Mouse (Mus musculus): Measurements from ENCODE around the gene Gm7534. TPM values are rescaled to one million over a fixed set of nuclear protein-coding genes. Genes with fewer than 3 reads are reported as not detected.
A peak's percentile ranks its signal among the peaks of the same experiment; 100 is the strongest.

The Gm7534 gene
- polyA plus RNA-seq, 1 experiment from 2014 or later: not detected

GRCm38 (mm10) chr4:134222793-134223600, 20.2 kb upstream of the Gm7534 start:
- no peaks in the 10 kb centered on the region for H3K27me3 ChIP-seq (ENCODE audit: control insufficient read depth, insufficient read depth, low read length)
- no peak overlapping the region for H3K4me3 ChIP-seq (ENCODE audit: low read depth, low read length)
- ATAC-seq (ENCODE audit: low FRiP score, low TSS enrichment) (peak; percentile 72), DNase-seq (ENCODE audit: low spot score) (peak; percentile 42)
- no peak overlapping the region for H3K27ac ChIP-seq (replicated peaks)
- no peak for TF ChIP-seq EP300 (optimal IDR thresholded peaks at IDR 0.05)
- TF ChIP-seq CTCF (IDR thresholded peaks at IDR 0.05; ENCODE audit: low read depth): no peak
- H3K36me3 ChIP-seq (ENCODE audit: control insufficient read depth, insufficient read depth, low read length): no peaks in the 10 kb centered on the region
- 49% methylated on average over 11 of the region's 11 CpGs for WGBS
- no peaks in the 10 kb centered on the region for H3K9me3 ChIP-seq (ENCODE audit: control insufficient read depth, low read length)
- no peak overlapping the region for H3K4me2 ChIP-seq (replicated peaks; ENCODE audit: low read depth)
- no peak overlapping the region for H3K9ac ChIP-seq (ENCODE audit: low read length)
- H3K4me1 ChIP-seq (replicated peaks; ENCODE audit: control insufficient read depth, insufficient read depth): no peaks in the 10 kb centered on the region

GRCm38 (mm10) chr4:134206488-134207053, 3.8 kb upstream of the Gm7534 start:
- H3K9me3 ChIP-seq (ENCODE audit: control insufficient read depth, low read length): no peaks in the 10 kb centered on the region
- WGBS: 55% methylated on average over 6 of the region's 6 CpGs
- ATAC-seq (ENCODE audit: low FRiP score, low TSS enrichment): no peak
- no peaks in the 10 kb centered on the region for H3K27me3 ChIP-seq (ENCODE audit: control insufficient read depth, insufficient read depth, low read length)
- no peak for DNase-seq (ENCODE audit: low spot score)
- H3K4me1 ChIP-seq (replicated peaks; ENCODE audit: control insufficient read depth, insufficient read depth): no peaks in the 10 kb centered on the region
- no peak overlapping the region for H3K9ac ChIP-seq (ENCODE audit: low read length)
- no peak overlapping the region for H3K27ac ChIP-seq (replicated peaks)
- H3K4me2 ChIP-seq (replicated peaks; ENCODE audit: low read depth): no peak overlapping the region
- no peaks in the 10 kb centered on the region for H3K36me3 ChIP-seq (ENCODE audit: control insufficient read depth, insufficient read depth, low read length)
- TF ChIP-seq CTCF (IDR thresholded peaks at IDR 0.05; ENCODE audit: low read depth): no peak
- no peak for TF ChIP-seq EP300 (optimal IDR thresholded peaks at IDR 0.05)
- no peak overlapping the region for H3K4me3 ChIP-seq (ENCODE audit: low read depth, low read length)

- Histone ChIP-seq H3K4me3 (ENCODE audit: low read depth, low read length) (no peak overlapping the region), H3K9ac (ENCODE audit: low read length) (no peak overlapping the region), H3K9me3 (ENCODE audit: control insufficient read depth, low read length) (no peaks in the 10 kb centered on the region), H3K4me2 (replicated peaks; ENCODE audit: low read depth) (no peak overlapping the region), H3K4me1 (replicated peaks; ENCODE audit: control insufficient read depth, insufficient read depth) (no peaks in the 10 kb centered on the region), H3K27me3 (ENCODE audit: control insufficient read depth, insufficient read depth, low read length) (no peaks in the 10 kb centered on the region), H3K27ac (replicated peaks) (no peak overlapping the region), H3K36me3 (ENCODE audit: control insufficient read depth, insufficient read depth, low read length) (no peaks in the 10 kb centered on the region)
- 81% methylated on average over 17 of the region's 17 CpGs for WGBS
- TF ChIP-seq CTCF (IDR thresholded peaks at IDR 0.05; ENCODE audit: low read depth): no peak
- no peak for TF ChIP-seq EP300 (optimal IDR thresholded peaks at IDR 0.05)
- no peak for DNase-seq (ENCODE audit: low spot score)
- no peak for ATAC-seq (ENCODE audit: low FRiP score, low TSS enrichment)
Observed at GRCm38 (mm10) chr4:134203340-134203896, 614 bp upstream of the Gm7534 start.

- WGBS: 57% methylated on average over 2 of the region's 2 CpGs
Observed at GRCm38 (mm10) chr4:134199371-134199770, 3.4 kb downstream of the Gm7534 start.

GRCm38 (mm10) chr4:134186268-134186667, 16.5 kb downstream of the Gm7534 start:
- no peaks in the 10 kb centered on the region for H3K36me3 ChIP-seq (ENCODE audit: control insufficient read depth, insufficient read depth, low read length)
- DNase-seq (ENCODE audit: low spot score) (no peak), ATAC-seq (ENCODE audit: low FRiP score, low TSS enrichment) (no peak)
- no peak for TF ChIP-seq CTCF (IDR thresholded peaks at IDR 0.05; ENCODE audit: low read depth)
- no peak for TF ChIP-seq EP300 (optimal IDR thresholded peaks at IDR 0.05)
- no peaks in the 10 kb centered on the region for H3K27me3 ChIP-seq (ENCODE audit: control insufficient read depth, insufficient read depth, low read length)
- peak overlapping the region; percentile 90 for H3K4me2 ChIP-seq (replicated peaks; ENCODE audit: low read depth)
- H3K9me3 ChIP-seq (ENCODE audit: control insufficient read depth, low read length): no peaks in the 10 kb centered on the region
- peak overlapping the region; percentile 78 for H3K27ac ChIP-seq (replicated peaks)
- H3K9ac ChIP-seq (ENCODE audit: low read length): peak overlapping the region; percentile 80
- peak overlapping the region; percentile 69 for H3K4me3 ChIP-seq (ENCODE audit: low read depth, low read length)
- WGBS: under 1% methylated on average over 22 of the region's 22 CpGs
- no peaks in the 10 kb centered on the region for H3K4me1 ChIP-seq (replicated peaks; ENCODE audit: control insufficient read depth, insufficient read depth)

More at GRCm38 (mm10) chr4:134199371-134199770, 3.4 kb downstream of the Gm7534 start:
- no peak for TF ChIP-seq CTCF (IDR thresholded peaks at IDR 0.05; ENCODE audit: low read depth)
- Histone ChIP-seq H3K27me3 (ENCODE audit: control insufficient read depth, insufficient read depth, low read length) (no peaks in the 10 kb centered on the region), H3K4me3 (ENCODE audit: low read depth, low read length) (no peak overlapping the region), H3K36me3 (ENCODE audit: control insufficient read depth, insufficient read depth, low read length) (no peaks in the 10 kb centered on the region), H3K4me2 (replicated peaks; ENCODE audit: low read depth) (no peak overlapping the region), H3K27ac (replicated peaks) (no peak overlapping the region), H3K9ac (ENCODE audit: low read length) (no peak overlapping the region), H3K9me3 (ENCODE audit: control insufficient read depth, low read length) (no peaks in the 10 kb centered on the region), H3K4me1 (replicated peaks; ENCODE audit: control insufficient read depth, insufficient read depth) (no peaks in the 10 kb centered on the region)
- DNase-seq (ENCODE audit: low spot score) (no peak), ATAC-seq (ENCODE audit: low FRiP score, low TSS enrichment) (no peak)

- TF ChIP-seq CTCF (IDR thresholded peaks at IDR 0.05; ENCODE audit: low read depth) (no peak), EP300 (optimal IDR thresholded peaks at IDR 0.05) (no peak)
- H3K9me3 ChIP-seq (ENCODE audit: control insufficient read depth, low read length): no peaks in the 10 kb centered on the region
- H3K27me3 ChIP-seq (ENCODE audit: control insufficient read depth, insufficient read depth, low read length): no peaks in the 10 kb centered on the region
- no peaks in the 10 kb centered on the region for H3K36me3 ChIP-seq (ENCODE audit: control insufficient read depth, insufficient read depth, low read length)
- H3K4me2 ChIP-seq (replicated peaks; ENCODE audit: low read depth): peak overlapping the region; percentile 90
- DNase-seq (ENCODE audit: low spot score) (no peak), ATAC-seq (ENCODE audit: low FRiP score, low TSS enrichment) (no peak)
- H3K9ac ChIP-seq (ENCODE audit: low read length): peak overlapping the region; percentile 80
- no peaks in the 10 kb centered on the region for H3K4me1 ChIP-seq (replicated peaks; ENCODE audit: control insufficient read depth, insufficient read depth)
- no peak overlapping the region for H3K27ac ChIP-seq (replicated peaks)
- WGBS: 83% methylated on average over 3 of the region's 3 CpGs
- peak overlapping the region; percentile 69 for H3K4me3 ChIP-seq (ENCODE audit: low read depth, low read length)
Observed at GRCm38 (mm10) chr4:134185569-134185968, 17.2 kb downstream of the Gm7534 start.

Data from stomach, postnatal 0 days (tissue).